Mouse (Mus musculus) forebrain, embryonic 14.5 days (tissue): Measurements from ENCODE around the gene Ang6. TPM values are rescaled to one million over a fixed set of nuclear protein-coding genes. Genes with fewer than 3 reads are reported as not detected.
"Not testable (repeated sequence)": the region's sequence is repeated elsewhere in the genome, so short reads cannot be mapped to it uniquely, and the experiment has no call there.

Source experiments
- ATAC-seq: fragments of 200-750 bp; cut with Nextera tagmentation; 2 replicates; pipeline ENCODE4 v1.8.0; 2017; ENCODE audit warnings: mild to moderate bottlenecking, moderate library complexity
- DNase-seq: peaks from one replicate; pipeline ENCODE4 v3.0.0-alpha.2; 2015; ENCODE audit warnings: low spot score
- H3K27ac ChIP-seq: fragments of 300-500 bp; sonication (generic); 2 replicates; pipeline ENCODE4 v1.5.1; 2014; ENCODE audit warnings: low read depth, mild to moderate bottlenecking, control low read depth, low read length, moderate library complexity
- H3K27me3 ChIP-seq: fragments of 300-500 bp; sonication (generic); replicated peaks from 2 replicates; pipeline ENCODE4 v1.6.1; 2014; ENCODE audit warnings: low read length, control low read depth, mixed read lengths; ENCODE audit not compliant: control insufficient read depth, insufficient read depth
- H3K36me3 ChIP-seq: fragments of 300-500 bp; sonication (generic); 2 replicates; pipeline ENCODE4 v1.6.1; 2014; ENCODE audit warnings: low read length, control low read depth; ENCODE audit not compliant: control insufficient read depth, insufficient read depth
- H3K4me1 ChIP-seq: fragments of 300-500 bp; sonication (generic); 2 replicates; pipeline ENCODE4 v1.6.1; 2014; ENCODE audit warnings: antibody characterized with exemption, low read length, control low read depth; ENCODE audit not compliant: control insufficient read depth, insufficient read depth
- H3K4me2 ChIP-seq: fragments of 300-500 bp; sonication (generic); 2 replicates; pipeline ENCODE4 v1.6.1; 2014; ENCODE audit warnings: mild to moderate bottlenecking, control low read depth, low read length
- H3K4me3 ChIP-seq: fragments of 300-500 bp; sonication (generic); 2 replicates; pipeline ENCODE4 v1.5.1; 2014; ENCODE audit warnings: low read depth, low read length, control low read depth
- H3K9ac ChIP-seq: fragments of 300-500 bp; sonication (generic); 2 replicates; pipeline ENCODE4 v1.6.1; 2014; ENCODE audit warnings: mild to moderate bottlenecking, low read length, control low read depth, moderate library complexity
- H3K9me3 ChIP-seq: fragments of 300-500 bp; sonication (generic); replicated peaks from 2 replicates; pipeline ENCODE4 v1.6.1; 2016; ENCODE audit warnings: low read length, control low read depth, mixed read lengths; ENCODE audit not compliant: control insufficient read depth
- WGBS: fragments of 180-500 bp; shearing (Covaris S2); extraction: QIAGEN DNeasy Blood & Tissue Kit; methylation state at CpG from one replicate; pipeline ENCODE4 v1.1.7; 2014; 5-methylcytosine and 5-hydroxymethylcytosine counted together
- polyA plus RNA-seq: library from polyadenylated mRNA; unstranded; fragments of >200 nt; fragmentation: Nextera tagmentation; extraction: Ambion mirVana; gene quantifications from 2 replicates; pipeline ENCODE4 v1.2.1, GENCODE M21; 2014

Ang6 gene
- polyA plus RNA-seq, 1 experiment from 2014 or later, result not detected

DNA sequence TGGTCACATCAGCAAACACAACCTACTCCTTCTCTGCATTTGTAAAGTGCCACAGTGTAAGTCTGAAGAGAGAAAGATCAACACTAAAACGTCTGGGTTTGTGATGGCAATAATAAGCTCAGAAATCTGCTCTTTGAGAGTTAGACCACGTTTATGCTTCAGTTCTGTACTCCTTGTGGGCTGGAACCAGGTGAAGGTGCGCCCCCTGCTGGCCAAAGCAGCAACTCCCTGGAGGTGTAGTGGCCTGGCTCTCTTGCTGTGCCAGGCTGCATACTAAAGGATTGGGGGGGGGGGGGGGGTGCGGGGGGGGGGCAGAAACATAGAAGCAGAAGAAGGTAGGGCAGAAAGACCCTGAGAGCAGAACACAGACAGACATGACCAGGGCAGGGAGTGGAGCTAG is 18.2 kb downstream of the Ang6 start:
- 0% methylated on average over 4 of the region's 4 CpGs for WGBS
- Histone ChIP-seq H3K36me3 (no peaks in the 10 kb centered on the region), H3K9ac (no peak overlapping the region), H3K4me1 (no peaks in the 10 kb centered on the region), H3K9me3 (no peaks in the 10 kb centered on the region), H3K27me3 (no peaks in the 10 kb centered on the region), H3K27ac (no peak overlapping the region), H3K4me2 (no peak overlapping the region), H3K4me3 (no peak overlapping the region)
- DNase-seq, result peak; percentile 68
- peak; percentile 91 for ATAC-seq

DNA sequence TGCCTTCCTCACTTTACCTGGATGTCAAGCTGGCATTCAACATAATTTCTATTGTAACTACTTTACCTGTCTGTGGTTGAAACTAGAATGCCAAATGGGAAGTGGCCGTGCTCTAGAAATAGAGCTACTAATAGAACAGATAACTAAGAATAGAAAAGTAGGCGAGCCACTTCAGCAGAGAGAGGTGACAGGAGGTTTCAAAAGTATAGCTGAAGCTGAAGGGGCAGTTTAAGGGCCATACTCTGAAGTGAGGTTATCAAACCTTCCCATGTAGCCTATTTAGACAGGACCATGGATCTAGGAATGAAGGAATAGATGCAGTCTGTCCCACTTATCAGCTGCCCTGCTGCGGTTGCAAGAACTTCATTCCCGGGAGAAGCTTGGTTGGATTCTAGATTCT is 18.6 kb downstream of the Ang6 start:
- ATAC-seq (no peak), DNase-seq (no peak)
- no peaks in the 10 kb centered on the region for H3K4me1 ChIP-seq
- 77% methylated on average over 4 of the region's 4 CpGs for WGBS
- no peaks in the 10 kb centered on the region for H3K36me3 ChIP-seq
- no peak overlapping the region for H3K4me2 ChIP-seq
- no peaks in the 10 kb centered on the region for H3K9me3 ChIP-seq
- H3K27me3 ChIP-seq, result no peaks in the 10 kb centered on the region
- H3K27ac ChIP-seq, result no peak overlapping the region
- no peak overlapping the region for H3K4me3 ChIP-seq
- H3K9ac ChIP-seq, result no peak overlapping the region

DNA sequence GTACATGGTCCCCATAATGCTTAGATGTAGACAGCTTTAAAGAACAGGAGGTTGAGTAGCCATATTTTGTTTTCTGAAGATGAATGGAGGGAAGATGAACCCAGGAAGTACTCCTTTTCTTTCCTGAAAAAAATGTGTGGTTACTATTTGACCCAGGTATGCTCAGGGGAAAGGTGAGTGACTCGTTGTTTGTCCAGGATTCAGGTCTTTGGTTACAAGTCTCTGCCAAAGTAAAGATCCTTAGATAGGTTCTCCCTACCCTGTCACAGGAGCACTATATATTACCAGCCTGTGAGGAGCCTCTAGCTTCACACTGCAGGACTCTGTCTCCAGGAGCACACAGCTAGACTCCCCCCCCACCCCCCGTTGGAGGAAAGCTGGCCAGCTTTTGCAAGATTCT is 45.3 kb downstream of the Ang6 start, which contains the start of gene Ang5:
Gene Ang5 (plus strand): TSS at position 301 of the 400 bp plus-strand sequence.
- not testable (repeated sequence) for H3K4me1 ChIP-seq, H3K4me2 ChIP-seq, H3K9me3 ChIP-seq, H3K36me3 ChIP-seq, ATAC-seq, DNase-seq, H3K27me3 ChIP-seq, H3K27ac ChIP-seq, H3K9ac ChIP-seq, H3K4me3 ChIP-seq
- WGBS, result no CpG with 5 or more reads among the region's 2 CpGs

DNA sequence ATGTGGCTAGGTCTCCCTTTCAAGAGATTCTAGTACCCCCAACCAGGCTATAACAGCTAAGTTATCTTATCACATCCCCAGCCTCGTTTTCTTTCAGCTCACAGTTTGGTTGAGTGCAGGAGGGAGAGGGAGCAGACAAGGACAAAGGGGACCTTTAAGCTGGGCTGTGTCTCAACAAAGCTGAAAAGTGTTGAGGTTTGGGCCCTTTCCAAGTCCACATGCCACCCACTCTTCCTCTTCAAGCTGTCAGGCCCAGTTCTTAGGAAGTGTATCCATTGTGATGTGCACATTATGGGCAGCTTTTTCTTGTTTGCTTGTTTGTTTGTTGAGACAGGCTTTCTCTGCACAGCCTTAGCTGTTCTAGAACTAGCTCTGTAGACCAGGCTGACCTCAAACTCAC is 47.0 kb downstream of the Ang6 start:
- H3K4me3 ChIP-seq, H3K4me1 ChIP-seq, H3K27me3 ChIP-seq, H3K4me2 ChIP-seq, H3K9ac ChIP-seq, H3K27ac ChIP-seq, ATAC-seq, DNase-seq, H3K9me3 ChIP-seq, H3K36me3 ChIP-seq: not testable (repeated sequence)
- no CpG with 5 or more reads among the region's 1 CpGs for WGBS

GRCm38 (mm10) chr14:43953382-43953781 is 48.7 kb downstream of the Ang6 start:
- not testable (repeated sequence) for H3K27ac ChIP-seq, H3K9me3 ChIP-seq, H3K9ac ChIP-seq, DNase-seq, H3K4me1 ChIP-seq, H3K4me2 ChIP-seq, H3K36me3 ChIP-seq, H3K27me3 ChIP-seq, ATAC-seq, H3K4me3 ChIP-seq
- 67% methylated on average over 1 of the region's 2 CpGs for WGBS

Other genes with a start within 250 kb of the Ang6 start
- gene Gm8180, start 217.5 kb downstream of the Ang6 start, polyA plus RNA-seq, result not detected in 2 replicates
- gene Ear1, start 126.8 kb downstream of the Ang6 start, polyA plus RNA-seq, result not detected in 2 replicates
- gene Ear10, start 78.7 kb downstream of the Ang6 start, polyA plus RNA-seq, result not detected in 2 replicates
- 6.0 and 6.2 TPM in 2 replicates for gene Gm8113, start 76.9 kb downstream of the Ang6 start, polyA plus RNA-seq
- not detected in 2 replicates for gene Ang5, start 45.2 kb downstream of the Ang6 start, polyA plus RNA-seq
- not detected in 2 replicates for gene Ear2, start 100.4 kb upstream of the Ang6 start, polyA plus RNA-seq
- not detected in 2 replicates for gene Gm3327, start 121.6 kb upstream of the Ang6 start, polyA plus RNA-seq
- gene Gm8212, start 195.4 kb upstream of the Ang6 start, polyA plus RNA-seq, result not detected in 2 replicates
- gene 4930503E14Rik, start 211.0 kb upstream of the Ang6 start, polyA plus RNA-seq, result not detected in 2 replicates